Mouse (Mus musculus) ES-Bruce4 (cell line): Measurements from ENCODE around the gene Fars2. TPM values are rescaled to one million over a fixed set of nuclear protein-coding genes. Genes with fewer than 3 reads are reported as not detected.

Experiments used
- H3K27ac ChIP-seq: 2 replicates; pipeline ENCODE4 v1.5.1; 2012; ENCODE audit warnings: low read length, inconsistent platforms; ENCODE audit not compliant: insufficient read depth
- H3K27me3 ChIP-seq: 2 replicates; pipeline ENCODE4 v1.6.1; 2012; ENCODE audit warnings: mild to moderate bottlenecking, low read length, inconsistent platforms; ENCODE audit not compliant: control insufficient read depth, poor library complexity, insufficient read depth, severe bottlenecking
- H3K36me3 ChIP-seq: 2 replicates; pipeline ENCODE4 v1.6.1; 2012; ENCODE audit warnings: inconsistent platforms, mild to moderate bottlenecking, low read length, moderate library complexity; ENCODE audit not compliant: control insufficient read depth, poor library complexity, insufficient read depth, severe bottlenecking
- H3K4me1 ChIP-seq: one replicate; pipeline ENCODE4 v1.8.1; 2011; ENCODE audit warnings: low read length; ENCODE audit not compliant: control insufficient read depth, insufficient read depth
- H3K4me3 ChIP-seq: 2 replicates; pipeline ENCODE4 v1.5.1; 2011; ENCODE audit warnings: low read depth, mild to moderate bottlenecking, low read length
- H3K9ac ChIP-seq: 2 replicates; pipeline ENCODE4 v1.6.1; 2012; ENCODE audit warnings: low read depth, mild to moderate bottlenecking, inconsistent platforms; ENCODE audit not compliant: poor library complexity, severe bottlenecking
- H3K9me3 ChIP-seq: replicated peaks from 2 replicates; pipeline ENCODE4 v1.6.1; 2012; ENCODE audit warnings: mild to moderate bottlenecking, low read length, inconsistent platforms; ENCODE audit not compliant: control insufficient read depth, poor library complexity, insufficient read depth, severe bottlenecking
- CTCF ChIP-seq: IDR thresholded peaks from one replicate; pipeline ENCODE4 v1.8.1; 2011; ENCODE audit warnings: low read depth, low read length
- EP300 ChIP-seq: IDR thresholded peaks from 2 replicates; pipeline ENCODE4 v1.6.1; 2011; ENCODE audit warnings: low read depth, low read length; ENCODE audit not compliant: insufficient read depth
- POLR2A ChIP-seq: IDR thresholded peaks from one replicate; pipeline ENCODE4 v1.8.1; 2011; ENCODE audit warnings: low read length; ENCODE audit not compliant: insufficient read depth
- polyA plus RNA-seq: library from polyadenylated mRNA; stranded (reverse); fragments of >200 nt; gene quantifications from 2 replicates; pipeline ENCODE4 v1.2.4, GENCODE M21; 2011; ENCODE audit warnings: low read depth; ENCODE audit not compliant: missing spikeins, insufficient read depth, insufficient read length

Gene Fars2
- polyA plus RNA-seq, 1 experiment, result 23.3 TPM

DNA sequence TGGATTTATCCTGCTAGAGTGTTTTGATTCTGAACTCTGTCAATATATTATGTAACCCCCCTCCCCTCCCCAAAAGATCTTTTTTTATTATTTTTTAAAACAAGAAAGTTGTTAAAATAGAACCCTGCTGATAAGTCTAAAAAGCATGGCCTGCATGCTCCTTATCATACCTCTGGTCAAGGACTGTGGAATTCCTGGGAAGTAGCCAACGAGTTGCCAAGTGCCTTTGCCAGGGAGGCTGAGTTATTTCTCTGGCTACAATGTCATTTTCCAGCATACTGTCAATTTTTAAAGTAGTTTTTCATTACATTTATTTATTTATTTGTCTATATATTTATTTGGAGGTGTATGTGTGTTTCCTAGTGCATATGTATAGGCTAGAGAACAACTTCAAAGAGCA is 125.0 kb downstream of the Fars2 start:
- no peaks in the 10 kb centered on the region for H3K9me3 ChIP-seq
- TF ChIP-seq CTCF (no peak), EP300 (no peak), POLR2A (no peak)
- H3K36me3 ChIP-seq, result no peaks in the 10 kb centered on the region
- no peak overlapping the region for H3K27ac ChIP-seq
- H3K9ac ChIP-seq, result no peak overlapping the region
- H3K4me3 ChIP-seq, result no peak overlapping the region
- no peaks in the 10 kb centered on the region for H3K4me1 ChIP-seq
- no peaks in the 10 kb centered on the region for H3K27me3 ChIP-seq

DNA sequence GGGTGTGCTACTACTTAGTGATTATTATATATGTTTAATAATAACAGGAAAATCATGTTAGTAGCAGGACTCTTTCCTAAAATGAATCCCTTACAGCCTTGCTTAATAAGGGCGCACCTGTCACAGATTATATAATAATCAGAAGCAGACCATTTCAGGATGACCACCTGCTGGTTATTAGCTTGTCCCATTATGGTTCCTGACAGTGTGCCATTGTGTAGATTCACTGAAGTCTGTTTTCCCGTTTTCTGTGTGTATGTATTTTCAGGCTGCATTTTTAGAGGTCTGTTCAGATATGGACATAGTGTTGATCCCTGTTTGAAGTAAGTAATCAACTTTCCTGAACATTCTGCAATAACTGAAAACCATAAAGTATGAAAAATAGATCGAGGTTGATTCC is 136.7 kb downstream of the Fars2 start:
- no peak overlapping the region for H3K9ac ChIP-seq
- no peaks in the 10 kb centered on the region; the same call in 1 of the 2 replicates for H3K9me3 ChIP-seq

DNA sequence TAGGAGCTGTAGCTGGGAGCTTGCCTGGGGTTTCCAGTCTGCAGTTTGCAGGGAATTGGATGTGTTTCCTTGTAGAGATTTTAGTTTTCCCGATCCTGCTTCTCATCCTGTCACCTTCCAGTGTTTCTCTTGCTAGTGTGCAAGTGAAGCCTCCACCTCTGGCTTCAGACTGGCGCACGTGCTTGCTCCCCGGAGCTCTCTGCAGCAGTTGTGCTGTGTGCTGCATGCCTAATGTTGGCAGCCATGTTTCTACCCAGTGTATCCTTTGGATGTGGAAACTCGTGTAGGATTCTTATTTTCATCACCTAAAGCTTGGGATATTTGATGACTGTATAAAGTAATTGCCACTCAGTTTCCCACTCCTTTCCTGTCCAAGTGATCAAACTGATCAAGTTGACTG is 140.0 kb downstream of the Fars2 start:
- Histone ChIP-seq H3K27me3 (no peaks in the 10 kb centered on the region), H3K9ac (no peak overlapping the region), H3K27ac (no peak overlapping the region), H3K4me3 (no peak overlapping the region), H3K4me1 (no peaks in the 10 kb centered on the region), H3K9me3 (no peaks in the 10 kb centered on the region; the same call in 1 of the 2 replicates), H3K36me3 (no peaks in the 10 kb centered on the region)
- TF ChIP-seq EP300, result no peak
- TF ChIP-seq POLR2A, result no peak
- TF ChIP-seq CTCF, result no peak

More for the DNA sequence above, 136.7 kb downstream of the Fars2 start:
- Histone ChIP-seq H3K4me3 (no peak overlapping the region), H3K36me3 (no peaks in the 10 kb centered on the region), H3K27me3 (no peaks in the 10 kb centered on the region), H3K27ac (no peak overlapping the region), H3K4me1 (no peaks in the 10 kb centered on the region)
- TF ChIP-seq CTCF (no peak), POLR2A (no peak), EP300 (no peak)

DNA sequence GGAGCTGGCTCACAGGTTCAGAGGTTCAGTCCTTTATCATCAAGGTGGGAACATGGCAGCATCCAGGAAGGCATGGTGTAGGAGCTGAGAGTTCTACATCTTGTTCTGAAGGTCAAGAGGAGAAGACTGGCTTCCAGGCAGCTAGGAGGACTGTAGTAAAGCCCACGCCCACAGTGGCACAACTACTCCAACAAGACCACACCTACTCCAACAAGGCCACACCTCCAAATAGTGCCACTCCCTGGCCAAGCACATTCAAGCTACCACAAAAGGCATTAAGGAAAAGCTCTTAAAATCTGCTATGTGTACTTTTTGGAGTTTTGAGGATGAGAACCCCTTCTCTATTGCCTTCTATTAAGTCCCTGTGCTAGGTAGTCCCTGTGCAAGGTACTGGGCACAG is 142.5 kb downstream of the Fars2 start:
- no peak overlapping the region for H3K4me3 ChIP-seq
- H3K9ac ChIP-seq, result no peak overlapping the region
- H3K4me1 ChIP-seq, result peaks cover 2% of the 10 kb centered on the region
- no peaks in the 10 kb centered on the region; the same call in 1 of the 2 replicates for H3K9me3 ChIP-seq
- H3K27me3 ChIP-seq, result no peaks in the 10 kb centered on the region
- no peak overlapping the region for H3K27ac ChIP-seq
- TF ChIP-seq POLR2A, result no peak
- TF ChIP-seq EP300, result no peak
- no peaks in the 10 kb centered on the region for H3K36me3 ChIP-seq

DNA sequence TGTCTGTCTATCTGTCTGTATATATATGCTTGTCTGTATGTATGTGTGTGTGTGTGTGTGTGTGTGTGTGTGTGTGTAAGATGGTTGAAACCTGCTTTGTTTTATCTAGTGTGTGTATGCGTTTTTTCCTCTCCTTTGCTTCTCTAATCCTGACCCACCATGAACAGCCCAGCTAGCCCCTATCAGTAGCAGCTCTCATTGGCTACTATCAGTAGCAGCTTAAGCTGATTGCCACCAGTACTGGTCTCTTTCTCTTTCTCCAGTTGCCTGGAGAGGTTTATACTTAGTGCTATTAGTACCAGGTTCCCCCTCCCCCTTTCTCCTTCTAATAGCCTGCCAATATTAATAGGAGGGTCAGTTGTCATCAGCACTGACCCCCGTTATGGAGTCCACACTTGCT is 144.1 kb downstream of the Fars2 start:
- H3K4me1 ChIP-seq, result peaks cover 2% of the 10 kb centered on the region
- no peaks in the 10 kb centered on the region for H3K27me3 ChIP-seq
- H3K9ac ChIP-seq, result no peak overlapping the region
- no peak for TF ChIP-seq EP300
- no peak for TF ChIP-seq POLR2A
- no peak for TF ChIP-seq CTCF
- H3K9me3 ChIP-seq, result no peaks in the 10 kb centered on the region; the same call in 1 of the 2 replicates
- no peak overlapping the region for H3K27ac ChIP-seq
- no peaks in the 10 kb centered on the region for H3K36me3 ChIP-seq
- no peak overlapping the region for H3K4me3 ChIP-seq

DNA sequence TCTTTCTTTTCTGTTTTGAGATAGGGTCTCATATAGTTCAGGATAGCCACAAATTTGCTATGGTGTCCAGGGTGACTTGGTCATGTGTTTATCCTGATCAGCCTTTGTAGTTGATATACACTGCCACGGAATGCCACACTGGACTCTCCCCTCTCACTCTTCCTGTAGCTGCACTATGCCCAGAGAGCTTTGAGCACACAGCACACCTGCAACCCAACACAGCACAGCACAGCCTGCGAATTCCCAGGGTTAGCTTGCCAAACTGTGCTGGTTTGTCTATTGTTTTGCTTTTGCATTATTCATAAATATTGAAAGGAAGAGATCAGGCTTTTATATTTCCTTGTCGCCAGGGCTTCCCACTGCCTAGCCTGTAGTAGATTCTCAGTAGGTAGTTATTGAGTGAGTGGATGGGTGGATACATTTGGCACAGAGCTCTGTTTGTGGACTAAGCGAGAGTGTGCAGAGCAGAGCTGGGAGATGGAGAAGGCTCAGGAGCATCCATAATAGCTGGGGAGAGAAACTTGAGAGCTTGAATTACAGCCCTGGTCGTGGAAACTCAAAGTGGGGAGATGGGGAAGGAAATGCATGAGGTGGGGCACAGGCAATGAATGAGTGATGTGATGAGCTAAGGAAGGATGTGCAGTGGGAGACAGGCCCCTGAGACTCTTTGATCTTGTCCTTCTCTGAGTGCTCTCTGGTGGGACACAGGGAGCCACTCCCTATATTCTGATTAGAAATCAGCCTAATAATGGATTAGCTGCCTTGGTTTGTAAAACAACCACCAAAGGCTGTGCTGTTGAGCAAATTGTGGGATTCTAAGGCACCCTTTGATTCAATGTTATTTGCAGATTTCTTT is 146.3 kb downstream of the Fars2 start:
- Histone ChIP-seq H3K4me3 (no peak overlapping the region), H3K9ac (no peak overlapping the region), H3K9me3 (no peaks in the 10 kb centered on the region; the same call in 1 of the 2 replicates), H3K36me3 (no peaks in the 10 kb centered on the region), H3K4me1 (peaks cover 2% of the 10 kb centered on the region), H3K27ac (no peak overlapping the region), H3K27me3 (no peaks in the 10 kb centered on the region)
- no peak for TF ChIP-seq CTCF
- TF ChIP-seq EP300, result no peak
- TF ChIP-seq POLR2A, result no peak
